Mouse (Mus musculus) spleen, adult 2 months (tissue): ENCODE results near the gene C530008M17Rik. TPM values are rescaled to one million over a fixed set of nuclear protein-coding genes. Genes with fewer than 3 reads are reported as not detected.

Experiments used
- DNase-seq, 2 experiments: peaks; one replicate each; pipeline versions ENCODE4 v3.0.0 to v3.0.0-alpha.2; 2012 to 2021; ENCODE audit warnings: low spot score in 2 of 2, low read depth in 1 of 2
- H3K27ac ChIP-seq: fragments of 200-500 bp; 2 replicates; pipeline ENCODE4 v1.5.1; 2012; ENCODE audit warnings: low read length, inconsistent platforms; ENCODE audit not compliant: insufficient read depth
- H3K27me3 ChIP-seq: fragments of 200-500 bp; 2 replicates; pipeline ENCODE4 v1.6.1; 2012; ENCODE audit warnings: mild to moderate bottlenecking, moderate library complexity, low read length, inconsistent platforms; ENCODE audit not compliant: control insufficient read depth, insufficient read depth
- H3K36me3 ChIP-seq: fragments of 200-500 bp; 2 replicates; pipeline ENCODE4 v1.6.1; 2012; ENCODE audit warnings: mild to moderate bottlenecking, low read length, inconsistent platforms; ENCODE audit not compliant: control insufficient read depth, insufficient read depth
- H3K4me1 ChIP-seq: fragments of 200-500 bp; 2 replicates; pipeline ENCODE4 v1.6.1; 2011; ENCODE audit warnings: inconsistent platforms; ENCODE audit not compliant: control insufficient read depth, insufficient read depth, insufficient read length
- H3K4me3 ChIP-seq: fragments of 200-500 bp; 2 replicates; pipeline ENCODE4 v1.5.1; 2011; ENCODE audit warnings: mild to moderate bottlenecking, inconsistent platforms; ENCODE audit not compliant: insufficient read depth, insufficient read length; ENCODE audit errors: extremely low read depth
- CTCF ChIP-seq: fragments of 200-500 bp; IDR thresholded peaks from 2 replicates; pipeline ENCODE4 v1.5.1; 2011; ENCODE audit warnings: mild to moderate bottlenecking, inconsistent platforms; ENCODE audit not compliant: insufficient read depth, insufficient read length, insufficient replicate concordance; ENCODE audit errors: extremely low read depth
- POLR2A ChIP-seq: fragments of 200-500 bp; IDR thresholded peaks from 2 replicates; pipeline ENCODE4 v1.6.1; 2011; ENCODE audit warnings: low read depth, low read length, inconsistent platforms
- WGBS: fragments of 180-500 bp; shearing (Covaris S2); methylation state at CpG from one replicate; pipeline ENCODE4 v1.1.7; 2018; 5-methylcytosine and 5-hydroxymethylcytosine counted together
- polyA plus RNA-seq: library from polyadenylated mRNA; depleted of rRNA; stranded (reverse); fragments of >200 nt; gene quantifications from 2 replicates; pipeline ENCODE4 v1.2.3, GENCODE M21; 2012

The C530008M17Rik gene
- polyA plus RNA-seq, 1 experiment, result 4.2 TPM

GRCm38 (mm10) chr5:76828527-76829240, 172.4 kb downstream of the C530008M17Rik start:
- WGBS, result 85% methylated on average over 7 of the region's 7 CpGs
- H3K27me3 ChIP-seq, result no peaks in the 10 kb centered on the region
- DNase-seq, result no peak
- H3K4me3 ChIP-seq, result no peak overlapping the region
- no peaks in the 10 kb centered on the region for H3K36me3 ChIP-seq
- TF ChIP-seq POLR2A (no peak), CTCF (no peak)
- no peaks in the 10 kb centered on the region for H3K4me1 ChIP-seq
- H3K27ac ChIP-seq, result no peak overlapping the region

GRCm38 (mm10) chr5:76832529-76833210, 176.4 kb downstream of the C530008M17Rik start:
- TF ChIP-seq POLR2A, result no peak
- no peak for TF ChIP-seq CTCF
- no peak overlapping the region for H3K27ac ChIP-seq
- WGBS, result 55% methylated on average over 17 of the region's 17 CpGs
- no peak overlapping the region for H3K4me3 ChIP-seq
- no peaks in the 10 kb centered on the region for H3K27me3 ChIP-seq
- no peaks in the 10 kb centered on the region for H3K4me1 ChIP-seq
- no peak for DNase-seq
- H3K36me3 ChIP-seq, result no peaks in the 10 kb centered on the region

GRCm38 (mm10) chr5:76837018-76837417, 180.7 kb downstream of the C530008M17Rik start:
- Histone ChIP-seq H3K4me3 (no peak overlapping the region), H3K27ac (no peak overlapping the region), H3K4me1 (no peaks in the 10 kb centered on the region), H3K36me3 (no peaks in the 10 kb centered on the region), H3K27me3 (no peaks in the 10 kb centered on the region)
- no peak for DNase-seq
- WGBS, result 87% methylated on average over 5 of the region's 5 CpGs
- TF ChIP-seq POLR2A (no peak), CTCF (no peak)

- no peaks in the 10 kb centered on the region for H3K36me3 ChIP-seq
- H3K4me3 ChIP-seq, result no peak overlapping the region
- TF ChIP-seq CTCF (no peak), POLR2A (no peak)
- no peak overlapping the region for H3K27ac ChIP-seq
- WGBS, result 72% methylated on average over 6 of the region's 6 CpGs
- no peak for DNase-seq
- no peaks in the 10 kb centered on the region for H3K27me3 ChIP-seq
- H3K4me1 ChIP-seq, result no peaks in the 10 kb centered on the region
Measured at GRCm38 (mm10) chr5:76839786-76840185, 183.5 kb downstream of the C530008M17Rik start.

- no peak overlapping the region for H3K27ac ChIP-seq
- no peak for DNase-seq
- H3K4me1 ChIP-seq, result no peaks in the 10 kb centered on the region
- no peaks in the 10 kb centered on the region for H3K27me3 ChIP-seq
- no peaks in the 10 kb centered on the region for H3K36me3 ChIP-seq
- TF ChIP-seq POLR2A (no peak), CTCF (no peak)
- 92% methylated on average over 2 of the region's 2 CpGs for WGBS
- H3K4me3 ChIP-seq, result no peak overlapping the region
Measured at GRCm38 (mm10) chr5:76841859-76842258, 185.5 kb downstream of the C530008M17Rik start.

- Histone ChIP-seq H3K36me3 (no peaks in the 10 kb centered on the region), H3K4me1 (no peaks in the 10 kb centered on the region), H3K27ac (no peak overlapping the region), H3K4me3 (no peak overlapping the region), H3K27me3 (no peaks in the 10 kb centered on the region)
- peak; percentile 62; the same call in 1 of the 2 replicates for TF ChIP-seq CTCF
- no peak for TF ChIP-seq POLR2A
- peak in 1 of 2 experiments; percentile 47 for DNase-seq
- WGBS, result 17% methylated on average over 4 of the region's 4 CpGs
Measured at GRCm38 (mm10) chr5:76843448-76843847, 187.1 kb downstream of the C530008M17Rik start.
